Mouse (Mus musculus) small intestine, adult 2 months (tissue): Measurements from ENCODE around the gene Ralb.

Experiments
- CTCF ChIP-seq: fragments of 200-500 bp; IDR thresholded peaks from 2 replicates; pipeline ENCODE4 v1.5.1; 2012; ENCODE audit warnings: low read depth, mild to moderate bottlenecking, control low read depth, inconsistent platforms, low read length, moderate library complexity, mixed read lengths; ENCODE audit not compliant: insufficient replicate concordance, insufficient read length; ENCODE audit errors: extremely low read depth
- POLR2A ChIP-seq: fragments of 200-500 bp; IDR thresholded peaks from 2 replicates; pipeline ENCODE4 v1.6.1; 2012; ENCODE audit warnings: low read depth, mild to moderate bottlenecking, control low read depth, inconsistent platforms, low read length, moderate library complexity

- TF ChIP-seq POLR2A (no peak), CTCF (no peak)
Observed at GRCm38 (mm10) chr1:119498536-119499231, 5.9 kb downstream of the Ralb start.
